28 mouse cellular contexts compared by ENCODE assay signal in the genomic region with DNA sequence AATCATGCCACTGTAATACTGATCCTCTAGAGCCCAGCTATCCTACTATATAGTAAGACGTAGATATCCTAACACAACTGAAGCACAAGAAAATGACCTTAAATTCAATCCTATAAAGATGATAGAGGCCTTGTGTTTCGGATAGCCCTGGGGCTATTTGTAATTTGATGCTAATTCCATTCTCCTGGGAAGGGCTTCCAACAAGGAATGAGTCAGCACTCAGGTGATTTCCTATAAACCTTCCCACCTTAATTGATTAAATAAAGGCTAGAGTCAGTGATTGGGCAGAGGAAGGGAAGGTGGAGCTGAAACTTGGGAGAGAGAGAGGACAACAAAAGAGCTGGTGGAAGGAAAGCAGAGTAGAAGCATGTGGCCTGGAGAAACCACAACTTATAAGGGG.
"Had no signal": no experiment of that assay in that cellular context is flagged by ENCODE, and none has a peak within 500 bp of the region (broad histone marks: within the 10 kb centered on the region; RNA-seq: fewer than 3 reads in every experiment).

No protein-coding gene starts in this region.

- H3K4me3 ChIP-seq: gastrocnemius, adult 2 months; heart, adult 2 months; heart, embryonic 13.5 days; heart, embryonic 15.5 days; hindbrain, embryonic 13.5 days; hindbrain, embryonic 15.5 days; kidney, embryonic 15.5 days; limb, embryonic 13.5 days; limb, embryonic 15.5 days; liver, embryonic 12.5 days had no signal

- H3K27me3 ChIP-seq: heart, embryonic 13.5 days; heart, embryonic 15.5 days; hindbrain, embryonic 13.5 days; hindbrain, embryonic 15.5 days; kidney, embryonic 15.5 days; limb, embryonic 13.5 days; limb, embryonic 15.5 days; liver, embryonic 12.5 days had no signal

- H3K4me1 ChIP-seq: heart, embryonic 13.5 days; heart, embryonic 15.5 days; hindbrain, embryonic 13.5 days; hindbrain, embryonic 15.5 days; kidney, embryonic 15.5 days; limb, embryonic 13.5 days; limb, embryonic 15.5 days; liver, embryonic 12.5 days had no signal

- H3K4me2 ChIP-seq: heart, embryonic 11.5 days; heart, embryonic 13.5 days; heart, embryonic 15.5 days; hindbrain, embryonic 13.5 days; hindbrain, embryonic 15.5 days; kidney, embryonic 15.5 days; limb, embryonic 13.5 days; limb, embryonic 15.5 days; liver, embryonic 12.5 days had no signal

- H3K9me3 ChIP-seq: heart, embryonic 15.5 days; hindbrain, embryonic 15.5 days; kidney, embryonic 15.5 days; limb, embryonic 15.5 days; liver, embryonic 12.5 days had no signal

- H3K27ac ChIP-seq: gastrocnemius, adult 2 months; heart, adult 2 months; heart, embryonic 13.5 days; heart, embryonic 15.5 days; hindbrain, embryonic 13.5 days; hindbrain, embryonic 15.5 days; hindbrain, postnatal 0 days; kidney, embryonic 15.5 days; kidney, postnatal 0 days; limb, embryonic 13.5 days; limb, embryonic 15.5 days; liver, embryonic 12.5 days; liver, embryonic 14.5 days had no signal

- H3K9ac ChIP-seq: heart, embryonic 13.5 days; heart, embryonic 15.5 days; hindbrain, embryonic 13.5 days; hindbrain, embryonic 15.5 days; kidney, embryonic 15.5 days; limb, embryonic 13.5 days; limb, embryonic 15.5 days; liver, embryonic 12.5 days; liver, embryonic 14.5 days had no signal

- H3K36me3 ChIP-seq: heart, embryonic 13.5 days; heart, embryonic 15.5 days; hindbrain, embryonic 13.5 days; hindbrain, embryonic 15.5 days; kidney, embryonic 15.5 days; limb, embryonic 13.5 days; limb, embryonic 15.5 days; liver, embryonic 12.5 days had no signal

- DNase-seq: gastrocnemius, adult 2 months; gastrocnemius, postnatal 14 days; gastrocnemius, postnatal 36 days; heart, adult 11 months; heart, adult 2 months; heart, postnatal 14 days; heart, postnatal 36 days; kidney, adult 11 months; kidney, adult 2 months; kidney, adult 9 months; kidney, postnatal 14 days; kidney, postnatal 36 days; layer of hippocampus, adult 9-11 months; layer of hippocampus, postnatal 36 days; left cerebral cortex, postnatal 4 days had no signal

- ATAC-seq: hindbrain, postnatal 0 days; intestine, embryonic 16.5 days; liver, embryonic 12.5 days had no signal
